ENCODE assay signal across 8 mouse cellular contexts in the genomic region with DNA sequence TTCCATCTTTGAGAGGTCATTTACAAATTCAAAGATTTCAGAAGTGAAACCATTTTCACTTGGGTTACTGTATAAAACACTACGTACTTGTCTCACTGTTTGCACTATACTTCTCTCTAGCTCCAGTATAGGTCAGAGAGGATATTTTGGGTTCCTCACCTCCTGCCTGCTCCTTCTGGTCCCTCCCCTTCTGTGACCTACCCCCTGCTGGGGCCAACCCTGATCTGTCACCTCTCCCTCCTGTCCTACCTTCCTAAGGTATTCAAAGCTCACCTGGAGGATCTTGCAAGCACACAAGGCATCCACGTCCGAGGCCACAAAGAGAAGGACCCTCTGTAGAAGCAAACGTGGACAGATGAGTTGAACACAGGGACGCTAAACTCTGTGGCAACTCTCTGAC. TPM values are rescaled to one million over a fixed set of nuclear protein-coding genes. Genes with fewer than 3 reads are reported as not detected.
A peak's percentile ranks its signal among the peaks of the same experiment; 100 is the strongest.
DNase-seq lines count a peak whose midpoint lies in the region; ATAC-seq and TF ChIP-seq lines count a peak whose summit lies in the region.

No protein-coding gene starts in this region.

- peak overlapping the region; percentile 78 for H3K4me3 ChIP-seq in lung, embryonic 15.5 days
- peak overlapping the region; percentile 83 for H3K4me3 ChIP-seq in cortical plate, adult 2 months (ENCODE audit: insufficient read depth, low read length)
- H3K4me3 ChIP-seq in hindbrain, postnatal 0 days (ENCODE audit: low read length) = peak overlapping the region; percentile 95
- peak overlapping the region; percentile 51 for H3K4me3 ChIP-seq in midbrain, embryonic 16.5 days (ENCODE audit: low read depth, low read length)

- no peaks in the 10 kb centered on the region for H3K27me3 ChIP-seq in lung, embryonic 15.5 days
- no peaks in the 10 kb centered on the region for H3K27me3 ChIP-seq in hindbrain, postnatal 0 days (ENCODE audit: insufficient read depth, low read length)
- no peaks in the 10 kb centered on the region for H3K27me3 ChIP-seq in midbrain, embryonic 16.5 days (ENCODE audit: control insufficient read depth, insufficient read depth, low read depth, low read length)

- 2% methylated on average over 5 of the region's 5 CpGs for WGBS in lung, embryonic 15.5 days
- WGBS in hindbrain, postnatal 0 days = 8% methylated on average over 5 of the region's 5 CpGs
- WGBS in midbrain, embryonic 16.5 days = 4% methylated on average over 5 of the region's 5 CpGs

- no peaks in the 10 kb centered on the region for H3K9me3 ChIP-seq in lung, embryonic 15.5 days
- H3K9me3 ChIP-seq in hindbrain, postnatal 0 days (ENCODE audit: low read length) = no peaks in the 10 kb centered on the region
- no peaks in the 10 kb centered on the region for H3K9me3 ChIP-seq in midbrain, embryonic 16.5 days (replicated peaks; ENCODE audit: control insufficient read depth, low read length, poor library complexity, severe bottlenecking)

- H3K36me3 ChIP-seq in lung, embryonic 15.5 days = peaks cover 42% of the 10 kb centered on the region
- peaks cover 11% of the 10 kb centered on the region; the same call in 1 of the 2 replicates for H3K36me3 ChIP-seq in hindbrain, postnatal 0 days (ENCODE audit: insufficient read depth, low read length)
- H3K36me3 ChIP-seq in midbrain, embryonic 16.5 days (ENCODE audit: control insufficient read depth, insufficient read depth, low read length) = 0 out of 2 replicates have a peak, but pooled peaks cover 4% of the 10 kb centered on the region

- peak overlapping the region; percentile 87 for H3K4me2 ChIP-seq in lung, embryonic 15.5 days
- peak overlapping the region; percentile 78 for H3K4me2 ChIP-seq in hindbrain, postnatal 0 days (ENCODE audit: low read depth, low read length)
- peak overlapping the region; percentile 81 for H3K4me2 ChIP-seq in midbrain, embryonic 16.5 days (ENCODE audit: low read length)

- DNase-seq in lung, postnatal 14 days = no peak
- DNase-seq in hindbrain, postnatal 0 days (ENCODE audit: low spot score) = no peak
- no peak for DNase-seq in layer of hippocampus, postnatal 25 days (ENCODE audit: extremely low spot score in 1 of 2, low spot score in 1 of 2)
- no peak for DNase-seq in adrenal gland, postnatal 25 days
- DNase-seq in frontal cortex, postnatal 14 days (ENCODE audit: low spot score in 2 of 2) = no peak

- H3K9ac ChIP-seq in lung, embryonic 15.5 days = peak overlapping the region; percentile 71
- peak overlapping the region; percentile 83; the same call in 1 of the 2 replicates for H3K9ac ChIP-seq in hindbrain, postnatal 0 days (replicated peaks; ENCODE audit: low read length)
- H3K9ac ChIP-seq in midbrain, embryonic 16.5 days (ENCODE audit: low read depth, low read length) = peak overlapping the region; percentile 33; the same call in 1 of the 2 replicates

- peaks cover 21% of the 10 kb centered on the region for H3K4me1 ChIP-seq in lung, embryonic 15.5 days
- peaks cover 1% of the 10 kb centered on the region; the same call in 1 of the 2 replicates for H3K4me1 ChIP-seq in cortical plate, adult 2 months (ENCODE audit: control insufficient read depth, insufficient read depth, low read length)
- H3K4me1 ChIP-seq in hindbrain, postnatal 0 days (ENCODE audit: insufficient read depth, low read length) = peaks cover 7% of the 10 kb centered on the region; the same call in 1 of the 2 replicates
- H3K4me1 ChIP-seq in midbrain, embryonic 16.5 days (ENCODE audit: control insufficient read depth, insufficient read depth, low read length) = peaks cover 14% of the 10 kb centered on the region

- no peak for TF ChIP-seq POLR2A in cortical plate, adult 2 months (IDR thresholded peaks at IDR 0.05; ENCODE audit: extremely low read depth, insufficient read depth, low read length)

- ATAC-seq in lung, embryonic 15.5 days (ENCODE audit: borderline replicate concordance, extremely low read depth, low FRiP score, low TSS enrichment) = peak; percentile 19
- peak; percentile 8 for ATAC-seq in hindbrain, postnatal 0 days
- ATAC-seq in midbrain, embryonic 16.5 days = no peak; the same call in 1 of the 2 replicates

- TF ChIP-seq CTCF in cortical plate, adult 2 months (IDR thresholded peaks at IDR 0.05; ENCODE audit: extremely low read depth, insufficient read depth, low read length) = no peak
- TF ChIP-seq CTCF in hindbrain, postnatal 0 days (IDR thresholded peaks at IDR 0.05; ENCODE audit: low read depth) = no peak

- H3K27ac ChIP-seq in lung, embryonic 15.5 days = peak overlapping the region; percentile 76
- H3K27ac ChIP-seq in cortical plate, adult 2 months (ENCODE audit: insufficient read depth, low read length) = no peak overlapping the region
- no peak overlapping the region for H3K27ac ChIP-seq in hindbrain, postnatal 0 days
- no peak overlapping the region for H3K27ac ChIP-seq in midbrain, embryonic 16.5 days (ENCODE audit: low read length)

RNA-seq across cellular contexts. Expression of a gene that starts 0.5 kb away (rescaled TPM):
- 92.2 and 94.1 TPM in 2 replicates for polyA plus RNA-seq in lung, embryonic 15.5 days (2015; fragmentation: Nextera tagmentation; extraction: Ambion mirVana)
- polyA plus RNA-seq in cortical plate, adult 2 months (2012; rRNA removed) = 82.7 and 85.3 TPM in 2 replicates
- total RNA-seq in hindbrain, postnatal 0 days (2014; rRNA removed) = 39.6 and 53.3 TPM in 2 replicates
- polyA plus RNA-seq in hindbrain, postnatal 0 days (2015; fragmentation: Nextera tagmentation; extraction: Ambion mirVana) = 114 and 118 TPM in 2 replicates
- 106 and 107 TPM in 2 replicates for polyA plus RNA-seq in midbrain, embryonic 16.5 days (2015; fragmentation: Nextera tagmentation; extraction: Ambion mirVana)
- total RNA-seq in layer of hippocampus, postnatal 25 days (2021) = 100 to 1,000 TPM; 101 to 103 TPM
- total RNA-seq in adrenal gland, postnatal 25 days (2021) = 95.5 and 124 TPM in 2 replicates

RNA-seq across cellular contexts. Expression of a gene that starts 0.8 kb away (rescaled TPM):
- 56.5 and 59.3 TPM in 2 replicates for polyA plus RNA-seq in lung, embryonic 15.5 days (2015; fragmentation: Nextera tagmentation; extraction: Ambion mirVana)
- polyA plus RNA-seq in cortical plate, adult 2 months (2012; rRNA removed) = 2.5 and 2.9 TPM in 2 replicates
- total RNA-seq in hindbrain, postnatal 0 days (2014; rRNA removed) = 14.8 and 15.9 TPM in 2 replicates
- 7.2 and 7.9 TPM in 2 replicates for polyA plus RNA-seq in hindbrain, postnatal 0 days (2015; fragmentation: Nextera tagmentation; extraction: Ambion mirVana)
- polyA plus RNA-seq in midbrain, embryonic 16.5 days (2015; fragmentation: Nextera tagmentation; extraction: Ambion mirVana) = 4.4 and 6.1 TPM in 2 replicates
- 1 to 10 TPM; 1.7 to 1.9 TPM for total RNA-seq in layer of hippocampus, postnatal 25 days (2021)
- 11.1 and 14.0 TPM in 2 replicates for total RNA-seq in adrenal gland, postnatal 25 days (2021)

RNA-seq across cellular contexts. Expression of a gene that starts 25.3 kb away (rescaled TPM):
- polyA plus RNA-seq in lung, embryonic 15.5 days (2015; fragmentation: Nextera tagmentation; extraction: Ambion mirVana) = 34.7 and 38.7 TPM in 2 replicates
- 52.8 and 53.3 TPM in 2 replicates for polyA plus RNA-seq in cortical plate, adult 2 months (2012; rRNA removed)
- total RNA-seq in hindbrain, postnatal 0 days (2014; rRNA removed) = 33.4 and 34.1 TPM in 2 replicates
- 50.1 and 52.1 TPM in 2 replicates for polyA plus RNA-seq in hindbrain, postnatal 0 days (2015; fragmentation: Nextera tagmentation; extraction: Ambion mirVana)
- 45.8 and 50.3 TPM in 2 replicates for polyA plus RNA-seq in midbrain, embryonic 16.5 days (2015; fragmentation: Nextera tagmentation; extraction: Ambion mirVana)
- total RNA-seq in layer of hippocampus, postnatal 25 days (2021) = 10 to 100 TPM; 23.8 to 28.2 TPM
- total RNA-seq in adrenal gland, postnatal 25 days (2021) = 15.5 and 24.3 TPM in 2 replicates

RNA-seq across cellular contexts. Expression of a gene that starts 25.4 kb away (rescaled TPM):
- polyA plus RNA-seq in lung, embryonic 15.5 days (2015; fragmentation: Nextera tagmentation; extraction: Ambion mirVana) = not detected in 2 replicates
- polyA plus RNA-seq in cortical plate, adult 2 months (2012; rRNA removed) = 0.45 TPM in 1 of 2 replicates, not detected in the other
- not detected in 2 replicates for total RNA-seq in hindbrain, postnatal 0 days (2014; rRNA removed)
- not detected in 2 replicates for polyA plus RNA-seq in hindbrain, postnatal 0 days (2015; fragmentation: Nextera tagmentation; extraction: Ambion mirVana)
- not detected in 2 replicates for polyA plus RNA-seq in midbrain, embryonic 16.5 days (2015; fragmentation: Nextera tagmentation; extraction: Ambion mirVana)
- 1 to 10 TPM; 7.7 to 9.8 TPM for total RNA-seq in layer of hippocampus, postnatal 25 days (2021)
- total RNA-seq in adrenal gland, postnatal 25 days (2021) = 3.8 and 4.6 TPM in 2 replicates

RNA-seq across cellular contexts. Expression of a gene that starts 34.4 kb away (rescaled TPM):
- 117 and 126 TPM in 2 replicates for polyA plus RNA-seq in lung, embryonic 15.5 days (2015; fragmentation: Nextera tagmentation; extraction: Ambion mirVana)
- 88.0 and 88.9 TPM in 2 replicates for polyA plus RNA-seq in cortical plate, adult 2 months (2012; rRNA removed)
- total RNA-seq in hindbrain, postnatal 0 days (2014; rRNA removed) = 181 and 197 TPM in 2 replicates
- 121 and 128 TPM in 2 replicates for polyA plus RNA-seq in hindbrain, postnatal 0 days (2015; fragmentation: Nextera tagmentation; extraction: Ambion mirVana)
- polyA plus RNA-seq in midbrain, embryonic 16.5 days (2015; fragmentation: Nextera tagmentation; extraction: Ambion mirVana) = 104 and 105 TPM in 2 replicates
- 10 to 100 TPM; 53.6 to 57.3 TPM for total RNA-seq in layer of hippocampus, postnatal 25 days (2021)
- 15.2 and 23.3 TPM in 2 replicates for total RNA-seq in adrenal gland, postnatal 25 days (2021)

Comparison
In these comparisons a context has a peak if more than half of its experiments do, and no peak if none do; other contexts are left out.
1. H3K9ac ChIP-seq: peak in every context shown above with its lines; median percentile 83 in hindbrain, postnatal 0 days; 71 in lung, embryonic 15.5 days; 33 in midbrain, embryonic 16.5 days.